Mouse (Mus musculus): ENCODE results near the gene Mcrs1. TPM values are rescaled to one million over a fixed set of nuclear protein-coding genes. Genes with fewer than 3 reads are reported as not detected.
"Not testable (repeated sequence)": the region's sequence is repeated elsewhere in the genome, so short reads cannot be mapped to it uniquely, and the experiment has no call there.

Gene Mcrs1
- polyA plus RNA-seq, 1 experiment from 2014 or later = 187 TPM

GRCm38 (mm10) chr15:99264363-99264762, 12.6 kb upstream of the Mcrs1 start:
- Histone ChIP-seq H3K27ac (no peak overlapping the region), H3K9ac (no peak overlapping the region), H3K36me3 (no peaks in the 10 kb centered on the region), H3K4me1 (no peaks in the 10 kb centered on the region; the same call in 1 of the 2 replicates), H3K4me3 (no peak overlapping the region), H3K27me3 (replicated peaks) (no peaks in the 10 kb centered on the region), H3K4me2 (replicated peaks) (no peak overlapping the region), H3K9me3 (no peaks in the 10 kb centered on the region)
- no peak for ATAC-seq (ENCODE audit: low FRiP score, low read depth)
- WGBS = 78% methylated on average over 2 of the region's 2 CpGs

GRCm38 (mm10) chr15:99262702-99263101, 10.9 kb upstream of the Mcrs1 start:
- no peaks in the 10 kb centered on the region; the same call in 1 of the 2 replicates for H3K4me1 ChIP-seq
- H3K27ac ChIP-seq = no peak overlapping the region
- no peaks in the 10 kb centered on the region for H3K36me3 ChIP-seq
- H3K9me3 ChIP-seq = no peaks in the 10 kb centered on the region
- ATAC-seq (ENCODE audit: low FRiP score, low read depth) = no peak
- no peak overlapping the region for H3K9ac ChIP-seq
- H3K4me3 ChIP-seq = no peak overlapping the region
- H3K27me3 ChIP-seq (replicated peaks) = no peaks in the 10 kb centered on the region
- no peak overlapping the region for H3K4me2 ChIP-seq (replicated peaks)
- WGBS = 48% methylated on average over 10 of the region's 10 CpGs

GRCm38 (mm10) chr15:99259730-99260252, 8.0 kb upstream of the Mcrs1 start:
- H3K27me3 ChIP-seq (replicated peaks) = no peaks in the 10 kb centered on the region
- no peak overlapping the region for H3K4me3 ChIP-seq
- WGBS = 5% methylated on average over 10 of the region's 10 CpGs
- H3K27ac ChIP-seq = no peak overlapping the region
- no peak overlapping the region for H3K9ac ChIP-seq
- H3K4me1 ChIP-seq = no peaks in the 10 kb centered on the region
- no peaks in the 10 kb centered on the region for H3K36me3 ChIP-seq
- no peaks in the 10 kb centered on the region for H3K9me3 ChIP-seq
- peak overlapping the region; percentile 42 for H3K4me2 ChIP-seq (replicated peaks)
- ATAC-seq (ENCODE audit: low FRiP score, low read depth) = peak; percentile 63; the same call in 1 of the 2 replicates

- Histone ChIP-seq H3K27me3 (replicated peaks) (no peaks in the 10 kb centered on the region), H3K36me3 (no peaks in the 10 kb centered on the region), H3K9me3 (no peaks in the 10 kb centered on the region), H3K4me1 (no peaks in the 10 kb centered on the region), H3K27ac (no peak overlapping the region), H3K9ac (no peak overlapping the region), H3K4me3 (no peak overlapping the region), H3K4me2 (replicated peaks) (peak overlapping the region; percentile 42)
- WGBS = 67% methylated on average over 8 of the region's 8 CpGs
- ATAC-seq (ENCODE audit: low FRiP score, low read depth) = peak; percentile 17; the same call in 1 of the 2 replicates
Observed at GRCm38 (mm10) chr15:99259167-99259729, 7.5 kb upstream of the Mcrs1 start.

- Histone ChIP-seq H3K9me3 (no peaks in the 10 kb centered on the region), H3K4me2 (replicated peaks) (no peak overlapping the region), H3K27ac (no peak overlapping the region), H3K4me1 (peaks cover 3% of the 10 kb centered on the region; the same call in 1 of the 2 replicates), H3K9ac (no peak overlapping the region), H3K27me3 (replicated peaks) (no peaks in the 10 kb centered on the region), H3K4me3 (no peak overlapping the region), H3K36me3 (no peaks in the 10 kb centered on the region)
- no peak for ATAC-seq (ENCODE audit: low FRiP score, low read depth)
- WGBS = 86% methylated on average over 6 of the region's 6 CpGs
Observed at GRCm38 (mm10) chr15:99255241-99255749, 3.5 kb upstream of the Mcrs1 start.

GRCm38 (mm10) chr15:99254477-99255005, 2.8 kb upstream of the Mcrs1 start:
- no peak for ATAC-seq (ENCODE audit: low FRiP score, low read depth)
- Histone ChIP-seq H3K36me3 (peaks cover 7% of the 10 kb centered on the region), H3K4me1 (peaks cover 3% of the 10 kb centered on the region; the same call in 1 of the 2 replicates), H3K27me3 (replicated peaks) (no peaks in the 10 kb centered on the region), H3K9ac (no peak overlapping the region), H3K9me3 (no peaks in the 10 kb centered on the region), H3K4me3 (no peak overlapping the region), H3K4me2 (replicated peaks) (no peak overlapping the region), H3K27ac (no peak overlapping the region)
- WGBS = 92% methylated on average over 2 of the region's 2 CpGs

- no peak overlapping the region for H3K4me2 ChIP-seq (replicated peaks)
- no peak overlapping the region for H3K4me3 ChIP-seq
- peaks cover 15% of the 10 kb centered on the region for H3K36me3 ChIP-seq
- H3K4me1 ChIP-seq = peaks cover 3% of the 10 kb centered on the region; the same call in 1 of the 2 replicates
- no peak overlapping the region for H3K27ac ChIP-seq
- H3K9me3 ChIP-seq = no peaks in the 10 kb centered on the region
- no peaks in the 10 kb centered on the region for H3K27me3 ChIP-seq (replicated peaks)
- WGBS = 95% methylated on average over 6 of the region's 6 CpGs
- ATAC-seq (ENCODE audit: low FRiP score, low read depth) = no peak
- no peak overlapping the region for H3K9ac ChIP-seq
Observed at GRCm38 (mm10) chr15:99253772-99254171, 2.0 kb upstream of the Mcrs1 start.

GRCm38 (mm10) chr15:99253175-99253479, 1.4 kb upstream of the Mcrs1 start:
- not testable (repeated sequence) for H3K27me3 ChIP-seq (replicated peaks); H3K9me3 ChIP-seq; ATAC-seq (ENCODE audit: low FRiP score, low read depth); H3K4me3 ChIP-seq; H3K4me1 ChIP-seq; H3K27ac ChIP-seq; H3K9ac ChIP-seq
- Histone ChIP-seq H3K4me2 (replicated peaks) (peak overlapping the region; percentile 85; the same call in 1 of the 2 replicates), H3K36me3 (peaks cover 21% of the 10 kb centered on the region)
- 46% methylated on average over 2 of the region's 2 CpGs for WGBS

GRCm38 (mm10) chr15:99252381-99253174, 817 bp upstream of the Mcrs1 start:
- peak overlapping the region; percentile 64 for H3K9ac ChIP-seq
- H3K36me3 ChIP-seq = peaks cover 26% of the 10 kb centered on the region
- H3K27ac ChIP-seq = peak overlapping the region; percentile 87
- 5% methylated on average over 22 of the region's 22 CpGs for WGBS
- no peaks in the 10 kb centered on the region for H3K27me3 ChIP-seq (replicated peaks)
- H3K9me3 ChIP-seq = no peaks in the 10 kb centered on the region
- H3K4me1 ChIP-seq = peaks cover 3% of the 10 kb centered on the region; the same call in 1 of the 2 replicates
- H3K4me3 ChIP-seq = peak overlapping the region; percentile 57
- peak; percentile 54 for ATAC-seq (ENCODE audit: low FRiP score, low read depth)
- peak overlapping the region; percentile 85 for H3K4me2 ChIP-seq (replicated peaks)

GRCm38 (mm10) chr15:99251111-99251510, 650 bp downstream of the Mcrs1 start:
- WGBS = under 1% methylated on average over 14 of the region's 15 CpGs
- H3K9me3 ChIP-seq; ATAC-seq (ENCODE audit: low FRiP score, low read depth); H3K27ac ChIP-seq; H3K27me3 ChIP-seq (replicated peaks); H3K4me1 ChIP-seq: not testable (repeated sequence)
- H3K4me2 ChIP-seq (replicated peaks) = peak overlapping the region; percentile 85
- peak overlapping the region; percentile 57 for H3K4me3 ChIP-seq
- H3K9ac ChIP-seq = peak overlapping the region; percentile 55
- peaks cover 41% of the 10 kb centered on the region for H3K36me3 ChIP-seq

- Histone ChIP-seq H3K4me3 (no peak overlapping the region; the same call in 1 of the 2 replicates), H3K4me1 (peaks cover 3% of the 10 kb centered on the region; the same call in 1 of the 2 replicates), H3K27ac (no peak overlapping the region), H3K4me2 (replicated peaks) (no peak overlapping the region), H3K9ac (no peak overlapping the region), H3K36me3 (peaks cover 52% of the 10 kb centered on the region), H3K9me3 (no peaks in the 10 kb centered on the region), H3K27me3 (replicated peaks) (no peaks in the 10 kb centered on the region)
- 89% methylated on average over 11 of the region's 11 CpGs for whole genome bisulfite sequencing
- ATAC-seq (ENCODE audit: low FRiP score, low read depth) = no peak
Observed at GRCm38 (mm10) chr15:99249938-99250337, 1.8 kb downstream of the Mcrs1 start.

GRCm38 (mm10) chr15:99248972-99249371, 2.8 kb downstream of the Mcrs1 start:
- no peak for ATAC-seq (ENCODE audit: low FRiP score, low read depth)
- peaks cover 61% of the 10 kb centered on the region for H3K36me3 ChIP-seq
- WGBS = 87% methylated on average over 9 of the region's 9 CpGs

More at GRCm38 (mm10) chr15:99248972-99249371, 2.8 kb downstream of the Mcrs1 start:
- peaks cover 3% of the 10 kb centered on the region; the same call in 1 of the 2 replicates for H3K4me1 ChIP-seq
- H3K4me3 ChIP-seq = no peak overlapping the region
- H3K9ac ChIP-seq = no peak overlapping the region
- H3K27me3 ChIP-seq (replicated peaks) = no peaks in the 10 kb centered on the region
- H3K4me2 ChIP-seq (replicated peaks) = no peak overlapping the region
- H3K27ac ChIP-seq = no peak overlapping the region
- no peaks in the 10 kb centered on the region for H3K9me3 ChIP-seq

Data from neural tube, embryonic 12.5 days (tissue).